Mouse (Mus musculus): ENCODE measurements around the gene Secisbp2l. TPM values are rescaled to one million over a fixed set of nuclear protein-coding genes. Genes with fewer than 3 reads are reported as not detected.

Gene Secisbp2l
- polyA plus RNA-seq, 1 experiment from 2014 or later, result 4.5 TPM

GRCm38 (mm10) chr2:125706510-125706921 is 76.2 kb downstream of the Secisbp2l start:
- ATAC-seq (ENCODE audit: insufficient read depth), result no peak
- no peaks in the 10 kb centered on the region for H3K4me1 ChIP-seq (replicated peaks)
- WGBS (ENCODE audit: insufficient replicate concordance), result 67% methylated on average over 5 of the region's 5 CpGs

GRCm38 (mm10) chr2:125704907-125705631 is 77.6 kb downstream of the Secisbp2l start:
- no peaks in the 10 kb centered on the region for H3K27me3 ChIP-seq
- no peak overlapping the region for H3K4me2 ChIP-seq
- H3K27ac ChIP-seq (replicated peaks), result no peak overlapping the region
- H3K4me3 ChIP-seq (replicated peaks), result no peak overlapping the region
- H3K9ac ChIP-seq, result no peak overlapping the region
- 65% methylated on average over 12 of the region's 12 CpGs for WGBS (ENCODE audit: insufficient replicate concordance)
- H3K4me1 ChIP-seq (replicated peaks), result no peaks in the 10 kb centered on the region
- ATAC-seq (ENCODE audit: insufficient read depth), result no peak
- no peaks in the 10 kb centered on the region for H3K9me3 ChIP-seq (replicated peaks)
- H3K36me3 ChIP-seq (replicated peaks), result no peaks in the 10 kb centered on the region

More at GRCm38 (mm10) chr2:125706510-125706921, 76.2 kb downstream of the Secisbp2l start:
- Histone ChIP-seq H3K4me3 (replicated peaks) (no peak overlapping the region), H3K9ac (no peak overlapping the region), H3K27ac (replicated peaks) (no peak overlapping the region), H3K27me3 (no peaks in the 10 kb centered on the region), H3K4me2 (no peak overlapping the region), H3K36me3 (replicated peaks) (no peaks in the 10 kb centered on the region), H3K9me3 (replicated peaks) (no peaks in the 10 kb centered on the region)

GRCm38 (mm10) chr2:125702851-125703250 is 79.8 kb downstream of the Secisbp2l start:
- Histone ChIP-seq H3K9me3 (replicated peaks) (no peaks in the 10 kb centered on the region), H3K4me3 (replicated peaks) (no peak overlapping the region), H3K27ac (replicated peaks) (no peak overlapping the region), H3K4me1 (replicated peaks) (no peaks in the 10 kb centered on the region), H3K4me2 (no peak overlapping the region), H3K27me3 (no peaks in the 10 kb centered on the region), H3K36me3 (replicated peaks) (no peaks in the 10 kb centered on the region), H3K9ac (no peak overlapping the region)
- 58% methylated on average over 2 of the region's 2 CpGs for WGBS (ENCODE audit: insufficient replicate concordance)
- ATAC-seq (ENCODE audit: insufficient read depth), result no peak

GRCm38 (mm10) chr2:125701606-125702005 is 81.1 kb downstream of the Secisbp2l start:
- 60% methylated on average over 2 of the region's 2 CpGs for WGBS (ENCODE audit: insufficient replicate concordance)
- no peak overlapping the region for H3K4me2 ChIP-seq
- H3K27me3 ChIP-seq, result no peaks in the 10 kb centered on the region
- H3K4me3 ChIP-seq (replicated peaks), result no peak overlapping the region
- H3K4me1 ChIP-seq (replicated peaks), result no peaks in the 10 kb centered on the region
- ATAC-seq (ENCODE audit: insufficient read depth), result no peak
- no peaks in the 10 kb centered on the region for H3K9me3 ChIP-seq (replicated peaks)
- no peak overlapping the region for H3K27ac ChIP-seq (replicated peaks)
- no peaks in the 10 kb centered on the region for H3K36me3 ChIP-seq (replicated peaks)
- no peak overlapping the region for H3K9ac ChIP-seq

GRCm38 (mm10) chr2:125696219-125696618 is 86.5 kb downstream of the Secisbp2l start:
- H3K9ac ChIP-seq, result no peak overlapping the region
- peaks cover 10% of the 10 kb centered on the region for H3K27me3 ChIP-seq
- no peak overlapping the region for H3K27ac ChIP-seq (replicated peaks)
- H3K9me3 ChIP-seq (replicated peaks), result no peaks in the 10 kb centered on the region
- no peaks in the 10 kb centered on the region for H3K4me1 ChIP-seq (replicated peaks)
- ATAC-seq (ENCODE audit: insufficient read depth), result no peak
- no peak overlapping the region for H3K4me2 ChIP-seq
- H3K4me3 ChIP-seq (replicated peaks), result no peak overlapping the region
- 57% methylated on average over 2 of the region's 2 CpGs for WGBS (ENCODE audit: insufficient replicate concordance)
- H3K36me3 ChIP-seq (replicated peaks), result no peaks in the 10 kb centered on the region

GRCm38 (mm10) chr2:125694798-125695197 is 87.9 kb downstream of the Secisbp2l start:
- peaks cover 13% of the 10 kb centered on the region for H3K27me3 ChIP-seq
- no peaks in the 10 kb centered on the region for H3K36me3 ChIP-seq (replicated peaks)
- no peak overlapping the region for H3K4me2 ChIP-seq
- 57% methylated on average over 2 of the region's 2 CpGs for WGBS (ENCODE audit: insufficient replicate concordance)
- H3K9me3 ChIP-seq (replicated peaks), result no peaks in the 10 kb centered on the region
- H3K4me3 ChIP-seq (replicated peaks), result no peak overlapping the region
- no peaks in the 10 kb centered on the region for H3K4me1 ChIP-seq (replicated peaks)
- no peak overlapping the region for H3K9ac ChIP-seq
- ATAC-seq (ENCODE audit: insufficient read depth), result no peak
- H3K27ac ChIP-seq (replicated peaks), result no peak overlapping the region

GRCm38 (mm10) chr2:125692010-125692409 is 90.7 kb downstream of the Secisbp2l start:
- no peak overlapping the region for H3K27ac ChIP-seq (replicated peaks)
- WGBS (ENCODE audit: insufficient replicate concordance), result 39% methylated on average over 2 of the region's 2 CpGs
- peaks cover 13% of the 10 kb centered on the region for H3K27me3 ChIP-seq
- ATAC-seq (ENCODE audit: insufficient read depth), result no peak
- no peak overlapping the region for H3K4me2 ChIP-seq
- H3K9ac ChIP-seq, result no peak overlapping the region
- H3K9me3 ChIP-seq (replicated peaks), result no peaks in the 10 kb centered on the region
- H3K4me1 ChIP-seq (replicated peaks), result no peaks in the 10 kb centered on the region
- no peak overlapping the region for H3K4me3 ChIP-seq (replicated peaks)
- no peaks in the 10 kb centered on the region for H3K36me3 ChIP-seq (replicated peaks)

Other genes with a start within 250 kb of the Secisbp2l start
- gene Cep152, start 157.8 kb downstream of the Secisbp2l start, polyA plus RNA-seq (2015; fragmentation: Nextera tagmentation; extraction: Ambion mirVana), result 4.2 and 4.5 TPM in 2 replicates
- gene Eid1, start 109.8 kb downstream of the Secisbp2l start, polyA plus RNA-seq (2015; fragmentation: Nextera tagmentation; extraction: Ambion mirVana), result 34.4 and 37.1 TPM in 2 replicates
- gene Shc4, start 58.7 kb downstream of the Secisbp2l start, polyA plus RNA-seq (2015; fragmentation: Nextera tagmentation; extraction: Ambion mirVana), result 0.74 and 0.83 TPM in 2 replicates
- 9.3 and 9.5 TPM in 2 replicates for gene Galk2, start 76.2 kb upstream of the Secisbp2l start, polyA plus RNA-seq (2015; fragmentation: Nextera tagmentation; extraction: Ambion mirVana)
- gene Cops2, start 76.3 kb upstream of the Secisbp2l start, polyA plus RNA-seq (2015; fragmentation: Nextera tagmentation; extraction: Ambion mirVana), result 36.2 and 39.5 TPM in 2 replicates